Mouse (Mus musculus): ENCODE data around the gene Gan. TPM values are rescaled to one million over a fixed set of nuclear protein-coding genes. Genes with fewer than 3 reads are reported as not detected.

Gene Gan
- total RNA-seq (2014; rRNA removed) (9.4 and 13.6 TPM in 2 replicates), polyA plus RNA-seq (2015; fragmentation: Nextera tagmentation; extraction: Ambion mirVana) (3.2 and 4.8 TPM in 2 replicates)

GRCm38 (mm10) chr8:117158135-117158761 lies at the start of gene Gan:
TSS of gene Gan (plus strand) at chr8:117158135.
- Histone ChIP-seq H3K4me3 (ENCODE audit: low read depth, low read length) (peak within 1 kb of the TSS; percentile 85), H3K4me2 (ENCODE audit: low read depth) (peak within 1 kb of the TSS; percentile 89), H3K36me3 (ENCODE audit: insufficient read depth) (no peaks in the 10 kb centered on the region), H3K27ac (ENCODE audit: low read depth, low read length) (peak within 1 kb of the TSS; percentile 83), H3K9me3 (ENCODE audit: low read length) (no peaks in the 10 kb centered on the region), H3K27me3 (ENCODE audit: insufficient read depth, low read length) (no peaks in the 10 kb centered on the region; the same call in 1 of the 2 replicates), H3K4me1 (ENCODE audit: insufficient read depth) (peaks cover 21% of the 10 kb centered on the region), H3K9ac (peak within 1 kb of the TSS; percentile 85)
- peak; percentile 62 for ATAC-seq
- WGBS, result under 1% methylated on average over 55 of the region's 65 CpGs
- DNase-seq, result peak; percentile 16
- TF ChIP-seq CTCF (IDR thresholded peaks at IDR 0.05; ENCODE audit: low read depth), result 0 out of 2 replicates have a peak, but pooled peaks have one; percentile 14

GRCm38 (mm10) chr8:117109018-117109711 lies 48.8 kb upstream of the Gan start:
- no peak for DNase-seq
- 94% methylated on average over 19 of the region's 19 CpGs for WGBS
- no peak; the same call in 1 of the 2 replicates for TF ChIP-seq CTCF (IDR thresholded peaks at IDR 0.05; ENCODE audit: low read depth)

GRCm38 (mm10) chr8:117109801-117110390 lies 48.0 kb upstream of the Gan start:
- H3K27ac ChIP-seq (ENCODE audit: low read depth, low read length), result no peak overlapping the region
- H3K4me2 ChIP-seq (ENCODE audit: low read depth), result no peak overlapping the region
- 57% methylated on average over 16 of the region's 16 CpGs for WGBS
- no peaks in the 10 kb centered on the region for H3K9me3 ChIP-seq (ENCODE audit: low read length)
- H3K27me3 ChIP-seq (ENCODE audit: insufficient read depth, low read length), result no peaks in the 10 kb centered on the region
- ATAC-seq (no peak), DNase-seq (no peak)
- H3K4me3 ChIP-seq (ENCODE audit: low read depth, low read length), result no peak overlapping the region
- no peak overlapping the region for H3K9ac ChIP-seq
- no peaks in the 10 kb centered on the region for H3K36me3 ChIP-seq (ENCODE audit: insufficient read depth)
- TF ChIP-seq CTCF (IDR thresholded peaks at IDR 0.05; ENCODE audit: low read depth), result peak; percentile 36
- H3K4me1 ChIP-seq (ENCODE audit: insufficient read depth), result no peaks in the 10 kb centered on the region

More at GRCm38 (mm10) chr8:117109018-117109711, 48.8 kb upstream of the Gan start:
- H3K27ac ChIP-seq (ENCODE audit: low read depth, low read length), result no peak overlapping the region
- no peak overlapping the region for H3K4me3 ChIP-seq (ENCODE audit: low read depth, low read length)
- ATAC-seq, result no peak
- H3K27me3 ChIP-seq (ENCODE audit: insufficient read depth, low read length), result no peaks in the 10 kb centered on the region
- no peak overlapping the region for H3K4me2 ChIP-seq (ENCODE audit: low read depth)
- H3K9ac ChIP-seq, result no peak overlapping the region
- H3K9me3 ChIP-seq (ENCODE audit: low read length), result no peaks in the 10 kb centered on the region
- no peaks in the 10 kb centered on the region for H3K36me3 ChIP-seq (ENCODE audit: insufficient read depth)
- no peaks in the 10 kb centered on the region for H3K4me1 ChIP-seq (ENCODE audit: insufficient read depth)

- Histone ChIP-seq H3K36me3 (ENCODE audit: insufficient read depth) (no peaks in the 10 kb centered on the region), H3K4me3 (ENCODE audit: low read depth, low read length) (no peak overlapping the region), H3K4me2 (ENCODE audit: low read depth) (no peak overlapping the region), H3K27ac (ENCODE audit: low read depth, low read length) (no peak overlapping the region), H3K9me3 (ENCODE audit: low read length) (no peaks in the 10 kb centered on the region), H3K27me3 (ENCODE audit: insufficient read depth, low read length) (no peaks in the 10 kb centered on the region), H3K9ac (no peak overlapping the region), H3K4me1 (ENCODE audit: insufficient read depth) (no peaks in the 10 kb centered on the region)
- DNase-seq, result no peak
- ATAC-seq, result no peak
- no peak for TF ChIP-seq CTCF (IDR thresholded peaks at IDR 0.05; ENCODE audit: low read depth)
- WGBS, result 81% methylated on average over 3 of the region's 3 CpGs
Observed at GRCm38 (mm10) chr8:117111641-117112040, 46.3 kb upstream of the Gan start.

GRCm38 (mm10) chr8:117112261-117112660 lies 45.7 kb upstream of the Gan start:
- ATAC-seq, result no peak
- Histone ChIP-seq H3K4me2 (ENCODE audit: low read depth) (no peak overlapping the region), H3K27ac (ENCODE audit: low read depth, low read length) (no peak overlapping the region), H3K36me3 (ENCODE audit: insufficient read depth) (no peaks in the 10 kb centered on the region), H3K4me3 (ENCODE audit: low read depth, low read length) (no peak overlapping the region), H3K4me1 (ENCODE audit: insufficient read depth) (no peaks in the 10 kb centered on the region), H3K9me3 (ENCODE audit: low read length) (no peaks in the 10 kb centered on the region), H3K9ac (no peak overlapping the region), H3K27me3 (ENCODE audit: insufficient read depth, low read length) (no peaks in the 10 kb centered on the region)
- 65% methylated on average over 8 of the region's 8 CpGs for WGBS
- no peak for DNase-seq
- no peak for TF ChIP-seq CTCF (IDR thresholded peaks at IDR 0.05; ENCODE audit: low read depth)

GRCm38 (mm10) chr8:117115094-117115493 lies 42.8 kb upstream of the Gan start:
- Histone ChIP-seq H3K27me3 (ENCODE audit: insufficient read depth, low read length) (no peaks in the 10 kb centered on the region), H3K36me3 (ENCODE audit: insufficient read depth) (no peaks in the 10 kb centered on the region), H3K9ac (no peak overlapping the region), H3K4me2 (ENCODE audit: low read depth) (no peak overlapping the region), H3K4me1 (ENCODE audit: insufficient read depth) (no peaks in the 10 kb centered on the region), H3K4me3 (ENCODE audit: low read depth, low read length) (no peak overlapping the region), H3K9me3 (ENCODE audit: low read length) (no peaks in the 10 kb centered on the region), H3K27ac (ENCODE audit: low read depth, low read length) (no peak overlapping the region)
- no peak for TF ChIP-seq CTCF (IDR thresholded peaks at IDR 0.05; ENCODE audit: low read depth)
- DNase-seq (peak; percentile 34), ATAC-seq (peak; percentile 69; the same call in 1 of the 2 replicates)
- 48% methylated on average over 6 of the region's 6 CpGs for WGBS
